Mouse (Mus musculus) ES-Bruce4 (cell line): Measurements from ENCODE around the gene Cst6.

Source experiments
- CTCF ChIP-seq: IDR thresholded peaks from one replicate; pipeline ENCODE4 v1.8.1; 2011; ENCODE audit warnings: low read depth, low read length
- EP300 ChIP-seq: IDR thresholded peaks from 2 replicates; pipeline ENCODE4 v1.6.1; 2011; ENCODE audit warnings: low read depth, low read length; ENCODE audit not compliant: insufficient read depth
- POLR2A ChIP-seq: IDR thresholded peaks from one replicate; pipeline ENCODE4 v1.8.1; 2011; ENCODE audit warnings: low read length; ENCODE audit not compliant: insufficient read depth

DNA sequence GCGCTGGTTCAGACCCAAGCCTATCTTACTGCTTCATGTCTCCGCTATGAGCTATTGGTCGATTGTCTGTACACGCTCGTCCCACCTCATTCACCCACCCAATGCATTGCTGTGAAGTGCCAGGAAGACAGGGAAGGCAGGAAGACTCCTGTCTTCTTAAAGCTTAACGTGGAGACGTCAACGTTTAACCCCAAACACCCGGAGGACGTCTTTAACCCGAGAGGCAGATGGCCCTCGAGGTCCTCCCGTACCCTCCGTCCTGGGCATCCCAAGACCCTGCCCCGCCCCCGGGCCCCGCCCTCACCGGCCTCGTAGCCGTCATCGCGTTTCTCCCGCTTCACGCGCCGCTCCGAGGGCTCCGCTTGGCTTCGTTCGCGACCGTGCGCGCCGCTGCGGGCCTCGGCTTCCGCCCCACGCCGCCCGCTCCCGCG is 38.7 kb upstream of the Cst6 start:
- TF ChIP-seq CTCF: no peak
- TF ChIP-seq POLR2A: no peak
- no peak for TF ChIP-seq EP300
